Mouse (Mus musculus) hindbrain, postnatal 0 days (tissue): ENCODE measurements around the gene Slc35g3. TPM values are rescaled to one million over a fixed set of nuclear protein-coding genes. Genes with fewer than 3 reads are reported as not detected.

Experiments
- ATAC-seq: fragments of 200-750 bp; cut with Nextera tagmentation; 2 replicates; pipeline ENCODE4 v1.8.0; 2017; ENCODE audit warnings: mild to moderate bottlenecking, moderate TSS enrichment, moderate library complexity
- DNase-seq: peaks from one replicate; pipeline ENCODE4 v3.0.0-alpha.2; 2015; ENCODE audit warnings: low spot score
- H3K27ac ChIP-seq: fragments of 300-500 bp; sonication (generic); 2 replicates; pipeline ENCODE4 v1.5.1; 2014; ENCODE audit warnings: mild to moderate bottlenecking
- H3K27me3 ChIP-seq: fragments of 300-500 bp; sonication (generic); 2 replicates; pipeline ENCODE4 v1.6.1; 2014; ENCODE audit warnings: low read length, mixed read lengths; ENCODE audit not compliant: insufficient read depth
- H3K36me3 ChIP-seq: fragments of 300-500 bp; sonication (generic); 2 replicates; pipeline ENCODE4 v1.6.1; 2014; ENCODE audit warnings: low read length, mixed read lengths; ENCODE audit not compliant: insufficient read depth
- H3K4me1 ChIP-seq: fragments of 300-500 bp; sonication (generic); 2 replicates; pipeline ENCODE4 v1.6.1; 2014; ENCODE audit warnings: antibody characterized with exemption, low read length, mixed read lengths; ENCODE audit not compliant: insufficient read depth
- H3K4me2 ChIP-seq: fragments of 300-500 bp; sonication (generic); 2 replicates; pipeline ENCODE4 v1.6.1; 2014; ENCODE audit warnings: low read depth, mild to moderate bottlenecking, low read length, moderate library complexity, mixed read lengths
- H3K4me3 ChIP-seq: fragments of 300-500 bp; sonication (generic); 2 replicates; pipeline ENCODE4 v1.5.1; 2014; ENCODE audit warnings: low read length
- H3K9ac ChIP-seq: fragments of 300-500 bp; sonication (generic); replicated peaks from 2 replicates; pipeline ENCODE4 v1.6.1; 2014; ENCODE audit warnings: mild to moderate bottlenecking, low read length, moderate library complexity, mixed read lengths
- H3K9me3 ChIP-seq: fragments of 300-500 bp; sonication (generic); 2 replicates; pipeline ENCODE4 v1.6.1; 2016; ENCODE audit warnings: low read length, mixed read lengths
- CTCF ChIP-seq: IDR thresholded peaks from 2 replicates; pipeline ENCODE4 v1.5.1; 2016; ENCODE audit warnings: antibody characterized with exemption, control low read depth, low read depth
- WGBS: fragments of 180-500 bp; shearing (Covaris S2); extraction: QIAGEN DNeasy Blood & Tissue Kit; methylation state at CpG from one replicate; pipeline ENCODE4 v1.1.7; 2014; 5-methylcytosine and 5-hydroxymethylcytosine counted together
- polyA plus RNA-seq: library from polyadenylated mRNA; unstranded; fragments of >200 nt; fragmentation: Nextera tagmentation; extraction: Ambion mirVana; gene quantifications from 2 replicates; pipeline ENCODE4 v1.2.1, GENCODE M21; 2015
- total RNA-seq: library from RNA; depleted of rRNA; stranded (reverse); fragments of >200 nt; gene quantifications from 2 replicates; pipeline ENCODE4 v1.2.3, GENCODE M21; 2014; rRNA removed

Slc35g3 gene
- total and polyA plus RNA-seq, 2 experiments from 2014 or later, result 0.15 TPM; not detected in 1

DNA sequence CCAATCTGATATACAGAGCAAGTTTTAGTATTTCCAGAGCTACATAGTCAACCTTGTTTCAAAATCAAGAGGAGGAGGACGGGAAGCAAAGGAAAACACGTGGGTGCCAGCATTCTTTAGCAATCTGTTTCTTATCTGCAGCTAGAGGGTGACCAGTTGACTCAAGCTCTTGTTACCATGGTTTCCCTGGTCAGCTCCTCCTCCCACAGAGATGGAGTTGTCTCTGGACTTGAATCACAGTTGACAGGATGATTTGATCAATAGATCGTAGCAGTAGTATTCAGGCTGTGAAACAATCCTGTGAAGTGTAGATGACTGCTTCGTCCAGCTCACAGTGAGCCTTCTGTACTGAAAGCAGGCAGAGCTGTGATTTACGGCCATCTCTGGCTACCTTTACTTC, 45.8 kb downstream of the Slc35g3 start:
- H3K36me3 ChIP-seq, result no peaks in the 10 kb centered on the region
- no peak for TF ChIP-seq CTCF
- H3K9me3 ChIP-seq, result no peaks in the 10 kb centered on the region
- H3K4me3 ChIP-seq, result no peak overlapping the region
- H3K9ac ChIP-seq, result no peak overlapping the region
- no peaks in the 10 kb centered on the region for H3K27me3 ChIP-seq
- no peaks in the 10 kb centered on the region for H3K4me1 ChIP-seq
- DNase-seq (no peak), ATAC-seq (no peak)
- no peak overlapping the region for H3K4me2 ChIP-seq
- no peak overlapping the region for H3K27ac ChIP-seq
- 22% methylated on average over 5 of the region's 5 CpGs for WGBS

- Histone ChIP-seq H3K27ac (no peak overlapping the region), H3K9me3 (no peaks in the 10 kb centered on the region), H3K4me3 (no peak overlapping the region), H3K36me3 (no peaks in the 10 kb centered on the region), H3K4me1 (no peaks in the 10 kb centered on the region), H3K9ac (no peak overlapping the region), H3K27me3 (no peaks in the 10 kb centered on the region), H3K4me2 (no peak overlapping the region)
- WGBS, result 61% methylated on average over 9 of the region's 9 CpGs
- no peak for ATAC-seq
- TF ChIP-seq CTCF, result peak; percentile 62
- peak; percentile 17 for DNase-seq
Measured at GRCm38 (mm10) chr11:69715482-69715881, 46.3 kb downstream of the Slc35g3 start.

- Histone ChIP-seq H3K4me1 (no peaks in the 10 kb centered on the region), H3K36me3 (no peaks in the 10 kb centered on the region), H3K4me2 (no peak overlapping the region), H3K27me3 (no peaks in the 10 kb centered on the region), H3K27ac (no peak overlapping the region), H3K9ac (no peak overlapping the region), H3K4me3 (no peak overlapping the region), H3K9me3 (no peaks in the 10 kb centered on the region)
- ATAC-seq (no peak), DNase-seq (no peak)
- TF ChIP-seq CTCF, result no peak
- 69% methylated on average over 18 of the region's 18 CpGs for WGBS
Measured at GRCm38 (mm10) chr11:69714636-69715329, 47.0 kb downstream of the Slc35g3 start.

DNA sequence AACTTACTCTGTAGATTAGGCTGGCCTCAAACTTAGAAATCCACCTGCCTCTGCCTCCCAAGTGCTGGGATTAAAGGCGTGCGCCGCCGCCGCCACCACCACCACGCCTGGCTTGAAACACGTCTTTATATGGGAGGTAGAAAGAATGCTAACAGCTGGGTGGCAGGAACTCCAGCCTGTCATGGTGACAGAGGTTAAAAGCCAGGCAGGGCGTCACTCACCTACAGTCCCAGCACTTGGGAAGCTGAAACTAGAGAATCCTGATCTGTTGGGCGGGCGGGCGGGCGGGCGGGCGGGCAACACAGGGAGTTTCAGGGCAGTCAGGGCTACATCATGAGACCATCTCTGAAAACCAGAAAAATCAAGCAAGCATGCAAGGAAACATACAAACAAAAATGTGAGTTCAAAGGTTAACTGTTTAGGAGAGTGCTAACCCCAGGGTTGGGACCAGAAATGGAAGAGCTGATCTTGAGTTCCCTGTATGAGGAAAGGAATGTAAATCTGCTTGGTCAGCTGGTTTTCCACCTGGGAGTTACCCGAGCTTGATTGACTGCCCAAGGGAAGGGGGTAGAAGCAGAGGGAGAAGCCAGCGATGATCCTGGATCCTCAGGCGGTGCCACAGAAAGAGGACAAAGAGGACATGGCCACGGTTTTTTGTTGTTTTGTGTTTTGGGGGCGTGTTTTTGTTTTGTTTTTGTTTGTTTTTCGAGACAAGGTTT, 48.7 kb downstream of the Slc35g3 start:
- TF ChIP-seq CTCF, result no peak
- H3K4me2 ChIP-seq, result no peak overlapping the region

GRCm38 (mm10) chr11:69711082-69711481, 50.7 kb downstream of the Slc35g3 start:
- WGBS, result 81% methylated on average over 2 of the region's 2 CpGs
- no peak for TF ChIP-seq CTCF
- Histone ChIP-seq H3K4me3 (no peak overlapping the region), H3K4me1 (0 out of 2 replicates have a peak, but pooled peaks cover 5% of the 10 kb centered on the region), H3K27ac (no peak overlapping the region), H3K27me3 (no peaks in the 10 kb centered on the region), H3K4me2 (no peak overlapping the region), H3K9me3 (no peaks in the 10 kb centered on the region), H3K9ac (no peak overlapping the region), H3K36me3 (no peaks in the 10 kb centered on the region)
- ATAC-seq (no peak), DNase-seq (no peak)

More for the DNA sequence above, 48.7 kb downstream of the Slc35g3 start:
- Histone ChIP-seq H3K9me3 (no peaks in the 10 kb centered on the region), H3K9ac (no peak overlapping the region), H3K36me3 (no peaks in the 10 kb centered on the region), H3K4me1 (no peaks in the 10 kb centered on the region), H3K4me3 (no peak overlapping the region), H3K27me3 (no peaks in the 10 kb centered on the region), H3K27ac (no peak overlapping the region)
- ATAC-seq (no peak), DNase-seq (no peak)
- WGBS, result 81% methylated on average over 20 of the region's 20 CpGs

DNA sequence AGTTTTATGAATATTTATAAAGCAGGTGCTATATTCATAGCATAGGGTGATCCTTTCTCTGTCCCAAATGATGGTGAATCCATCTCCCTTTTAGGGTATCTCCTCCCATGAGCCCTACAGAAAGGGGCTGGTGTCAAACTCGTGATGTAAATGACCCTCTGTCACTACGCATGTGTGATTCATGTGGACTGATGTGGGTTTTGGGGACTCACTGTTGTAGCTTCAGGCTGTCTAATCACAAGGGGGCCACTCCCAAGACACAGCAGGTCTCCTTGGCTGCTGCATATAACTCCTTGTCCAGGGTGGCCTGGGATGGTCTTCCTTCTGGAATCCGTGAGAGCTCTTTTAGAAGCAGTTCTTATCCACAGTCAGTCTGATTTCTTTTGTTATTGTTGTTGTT, 51.3 kb downstream of the Slc35g3 start:
- 0 out of 2 replicates have a peak, but pooled peaks cover 5% of the 10 kb centered on the region for H3K4me1 ChIP-seq
- H3K4me2 ChIP-seq, result no peak overlapping the region
- DNase-seq (no peak), ATAC-seq (no peak)
- H3K36me3 ChIP-seq, result no peaks in the 10 kb centered on the region
- 70% methylated on average over 3 of the region's 3 CpGs for WGBS
- no peaks in the 10 kb centered on the region for H3K9me3 ChIP-seq
- no peak overlapping the region for H3K4me3 ChIP-seq
- H3K27ac ChIP-seq, result no peak overlapping the region
- H3K27me3 ChIP-seq, result no peaks in the 10 kb centered on the region
- no peak overlapping the region for H3K9ac ChIP-seq
- TF ChIP-seq CTCF, result no peak

Other genes starting within 250 kb of the Slc35g3 start
Only the 30 nearest of the 43 such genes appear.
- 185 and 210 TPM in 2 replicates for gene Atp1b2, start 156.0 kb downstream of the Slc35g3 start, total RNA-seq
- gene Atp1b2, start 156.0 kb downstream of the Slc35g3 start, polyA plus RNA-seq, result 145 and 157 TPM in 2 replicates
- 0.40 TPM in 1 of 2 replicates, not detected in the other for gene Shbg, start 144.1 kb downstream of the Slc35g3 start, total RNA-seq
- not detected in 2 replicates for gene Shbg, start 144.1 kb downstream of the Slc35g3 start, polyA plus RNA-seq
- 8.6 and 10.9 TPM in 2 replicates for gene Sat2, start 139.9 kb downstream of the Slc35g3 start, total RNA-seq
- 35.4 and 41.4 TPM in 2 replicates for gene Sat2, start 139.9 kb downstream of the Slc35g3 start, polyA plus RNA-seq
- 68.5 and 79.6 TPM in 2 replicates for gene Fxr2, start 129.0 kb downstream of the Slc35g3 start, total RNA-seq
- 23.3 and 28.8 TPM in 2 replicates for gene Fxr2, start 129.0 kb downstream of the Slc35g3 start, polyA plus RNA-seq
- gene Sox15, start 106.7 kb downstream of the Slc35g3 start, total RNA-seq, result not detected in 2 replicates
- gene Sox15, start 106.7 kb downstream of the Slc35g3 start, polyA plus RNA-seq, result 0.35 and 0.40 TPM in 2 replicates
- gene Mpdu1, start 99.3 kb downstream of the Slc35g3 start, total RNA-seq, result 141 and 256 TPM in 2 replicates
- 122 and 124 TPM in 2 replicates for gene Mpdu1, start 99.3 kb downstream of the Slc35g3 start, polyA plus RNA-seq
- 6.0 and 7.5 TPM in 2 replicates for gene Cd68, start 95.8 kb downstream of the Slc35g3 start, total RNA-seq
- 10.5 and 12.0 TPM in 2 replicates for gene Cd68, start 95.8 kb downstream of the Slc35g3 start, polyA plus RNA-seq
- gene Eif4a1, start 89.5 kb downstream of the Slc35g3 start, total RNA-seq, result 696 and 745 TPM in 2 replicates
- 427 and 463 TPM in 2 replicates for gene Eif4a1, start 89.5 kb downstream of the Slc35g3 start, polyA plus RNA-seq
- 68.6 and 90.4 TPM in 2 replicates for gene Senp3, start 79.9 kb downstream of the Slc35g3 start, total RNA-seq
- gene Senp3, start 79.9 kb downstream of the Slc35g3 start, polyA plus RNA-seq, result 69.2 and 69.3 TPM in 2 replicates
- gene Tnfsf13, start 76.2 kb downstream of the Slc35g3 start, total RNA-seq, result 0.14 and 1.8 TPM in 2 replicates
- gene Tnfsf13, start 76.2 kb downstream of the Slc35g3 start, polyA plus RNA-seq, result 0.76 and 0.98 TPM in 2 replicates
- gene Tnfsf12, start 66.1 kb downstream of the Slc35g3 start, total RNA-seq, result 3.1 and 7.1 TPM in 2 replicates
- gene Tnfsf12, start 66.1 kb downstream of the Slc35g3 start, polyA plus RNA-seq, result 5.0 and 6.0 TPM in 2 replicates
- 0.94 and 4.6 TPM in 2 replicates for gene Tnfsfm13, start 65.9 kb downstream of the Slc35g3 start, total RNA-seq
- gene Tnfsfm13, start 65.9 kb downstream of the Slc35g3 start, polyA plus RNA-seq, result 2.0 and 2.8 TPM in 2 replicates
- 18.3 and 18.8 TPM in 2 replicates for gene Polr2a, start 3.3 kb downstream of the Slc35g3 start, total RNA-seq
- gene Polr2a, start 3.3 kb downstream of the Slc35g3 start, polyA plus RNA-seq, result 9.1 and 10.5 TPM in 2 replicates
- gene Zbtb4, start 3.9 kb upstream of the Slc35g3 start, total RNA-seq, result 39.2 and 39.9 TPM in 2 replicates
- 4.6 and 4.9 TPM in 2 replicates for gene Zbtb4, start 3.9 kb upstream of the Slc35g3 start, polyA plus RNA-seq
- gene Chrnb1, start 34.0 kb upstream of the Slc35g3 start, total RNA-seq, result 1.5 TPM in 1 of 2 replicates, not detected in the other
- gene Chrnb1, start 34.0 kb upstream of the Slc35g3 start, polyA plus RNA-seq, result 0.85 and 1.5 TPM in 2 replicates
- 19.1 and 19.2 TPM in 2 replicates for gene Fgf11, start 39.9 kb upstream of the Slc35g3 start, total RNA-seq
- 3.8 and 4.4 TPM in 2 replicates for gene Fgf11, start 39.9 kb upstream of the Slc35g3 start, polyA plus RNA-seq
- 0.16 and 0.72 TPM in 2 replicates for gene Tmem102, start 43.7 kb upstream of the Slc35g3 start, total RNA-seq
- 1.1 and 1.5 TPM in 2 replicates for gene Tmem102, start 43.7 kb upstream of the Slc35g3 start, polyA plus RNA-seq
- gene Gm39566, start 53.3 kb upstream of the Slc35g3 start, total RNA-seq, result not detected in 2 replicates
- gene Gm39566, start 53.3 kb upstream of the Slc35g3 start, polyA plus RNA-seq, result not detected in 2 replicates
- gene Spem2, start 56.5 kb upstream of the Slc35g3 start, total RNA-seq, result not detected in 2 replicates
- gene Spem2, start 56.5 kb upstream of the Slc35g3 start, polyA plus RNA-seq, result not detected in 2 replicates
- gene Spem1, start 60.2 kb upstream of the Slc35g3 start, total RNA-seq, result not detected in 2 replicates
- gene Spem1, start 60.2 kb upstream of the Slc35g3 start, polyA plus RNA-seq, result 0.28 and 0.40 TPM in 2 replicates
- gene Nlgn2, start 75.8 kb upstream of the Slc35g3 start, total RNA-seq, result 126 and 130 TPM in 2 replicates
- 20.8 and 22.3 TPM in 2 replicates for gene Nlgn2, start 75.8 kb upstream of the Slc35g3 start, polyA plus RNA-seq
- 119 and 153 TPM in 2 replicates for gene Tmem256, start 76.5 kb upstream of the Slc35g3 start, total RNA-seq
- gene Tmem256, start 76.5 kb upstream of the Slc35g3 start, polyA plus RNA-seq, result 435 and 439 TPM in 2 replicates
- gene Plscr3, start 84.4 kb upstream of the Slc35g3 start, total RNA-seq, result 24.7 and 26.3 TPM in 2 replicates
- gene Plscr3, start 84.4 kb upstream of the Slc35g3 start, polyA plus RNA-seq, result 32.2 and 33.4 TPM in 2 replicates
- gene Tnk1, start 96.8 kb upstream of the Slc35g3 start, total RNA-seq, result not detected in 2 replicates
- 0.15 TPM in 1 of 2 replicates, not detected in the other for gene Tnk1, start 96.8 kb upstream of the Slc35g3 start, polyA plus RNA-seq
- gene Tmem95, start 116.0 kb upstream of the Slc35g3 start, total RNA-seq, result not detected in 2 replicates
- not detected in 2 replicates for gene Tmem95, start 116.0 kb upstream of the Slc35g3 start, polyA plus RNA-seq
- gene Kctd11, start 119.4 kb upstream of the Slc35g3 start, total RNA-seq, result 1.7 and 2.0 TPM in 2 replicates
- 1.3 and 1.7 TPM in 2 replicates for gene Kctd11, start 119.4 kb upstream of the Slc35g3 start, polyA plus RNA-seq
- 1.5 TPM in 1 of 2 replicates, not detected in the other for gene Acap1, start 133.6 kb upstream of the Slc35g3 start, total RNA-seq
- gene Acap1, start 133.6 kb upstream of the Slc35g3 start, polyA plus RNA-seq, result 0.20 and 0.21 TPM in 2 replicates
- gene 2810408A11Rik, start 139.0 kb upstream of the Slc35g3 start, total RNA-seq, result 2.9 and 9.7 TPM in 2 replicates
- gene 2810408A11Rik, start 139.0 kb upstream of the Slc35g3 start, polyA plus RNA-seq, result 6.5 and 8.1 TPM in 2 replicates
- gene Neurl4, start 139.1 kb upstream of the Slc35g3 start, total RNA-seq, result 95.1 and 118 TPM in 2 replicates
- 11.9 and 13.1 TPM in 2 replicates for gene Neurl4, start 139.1 kb upstream of the Slc35g3 start, polyA plus RNA-seq
- gene Gps2, start 151.9 kb upstream of the Slc35g3 start, total RNA-seq, result 48.1 and 67.6 TPM in 2 replicates
- 60.8 and 65.9 TPM in 2 replicates for gene Gps2, start 151.9 kb upstream of the Slc35g3 start, polyA plus RNA-seq